Mouse (Mus musculus) liver (tissue): ENCODE data around the gene Fbxl7.

ENCODE experiments used
- DNase-seq: peaks from one replicate; pipeline ENCODE4 v3.0.0-alpha.2; 2020; ENCODE audit warnings: mixed read lengths

Gene Fbxl7

GRCm38 (mm10) chr15:26895251-26895711 lies at the start of gene Fbxl7:
Fbxl7 (minus strand) TSS chr15:26895580.
- peak; percentile 69 for DNase-seq

- no peak for DNase-seq
Measured at GRCm38 (mm10) chr15:26922026-26922425, 26.6 kb upstream of the Fbxl7 start.

DNA sequence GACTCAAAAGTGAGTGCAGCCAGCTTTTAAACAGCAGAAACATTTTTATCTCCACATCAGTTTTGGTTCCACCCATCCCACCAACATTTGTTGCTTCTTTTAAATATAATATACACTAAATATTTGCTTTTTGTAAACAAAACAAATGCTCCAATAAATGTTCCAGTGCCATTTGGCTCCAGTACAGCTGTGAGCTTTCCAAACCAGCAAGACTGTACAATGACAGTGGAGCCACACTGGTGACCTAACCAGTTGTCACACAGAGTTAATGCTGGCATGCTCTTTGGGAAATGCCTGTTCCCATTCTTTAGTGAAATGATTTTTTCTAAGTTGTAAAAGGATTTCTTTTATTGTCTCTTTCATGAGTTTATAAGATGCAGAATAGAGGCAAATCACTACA lies 18.0 kb upstream of the Fbxl7 start:
- DNase-seq: no peak

- no peak for DNase-seq
Measured at GRCm38 (mm10) chr15:26895761-26896160, 381 bp upstream of the Fbxl7 start.

DNA sequence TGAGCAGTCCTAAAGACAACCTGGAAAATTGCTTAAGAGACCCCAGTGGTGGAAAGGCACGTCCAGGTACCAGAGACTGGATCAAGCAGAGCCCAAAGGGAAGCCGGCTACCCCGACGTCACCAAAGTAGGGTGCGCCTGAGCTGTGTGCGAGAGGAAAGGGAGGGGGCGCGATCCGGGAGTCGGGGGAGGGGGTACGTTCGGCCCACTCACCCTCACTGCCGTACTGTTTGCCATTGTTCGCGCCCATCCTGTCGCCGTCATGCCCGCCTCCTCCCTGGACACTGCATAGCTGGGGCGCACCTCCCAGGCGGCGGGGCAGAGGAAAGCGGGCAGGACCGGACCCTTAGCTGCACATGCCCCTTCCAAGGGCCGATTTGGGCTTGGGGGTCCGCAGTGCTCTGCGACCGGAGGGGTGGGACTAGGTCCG lies 565 bp downstream of the Fbxl7 start:
- peak; percentile 9 for DNase-seq

DNA sequence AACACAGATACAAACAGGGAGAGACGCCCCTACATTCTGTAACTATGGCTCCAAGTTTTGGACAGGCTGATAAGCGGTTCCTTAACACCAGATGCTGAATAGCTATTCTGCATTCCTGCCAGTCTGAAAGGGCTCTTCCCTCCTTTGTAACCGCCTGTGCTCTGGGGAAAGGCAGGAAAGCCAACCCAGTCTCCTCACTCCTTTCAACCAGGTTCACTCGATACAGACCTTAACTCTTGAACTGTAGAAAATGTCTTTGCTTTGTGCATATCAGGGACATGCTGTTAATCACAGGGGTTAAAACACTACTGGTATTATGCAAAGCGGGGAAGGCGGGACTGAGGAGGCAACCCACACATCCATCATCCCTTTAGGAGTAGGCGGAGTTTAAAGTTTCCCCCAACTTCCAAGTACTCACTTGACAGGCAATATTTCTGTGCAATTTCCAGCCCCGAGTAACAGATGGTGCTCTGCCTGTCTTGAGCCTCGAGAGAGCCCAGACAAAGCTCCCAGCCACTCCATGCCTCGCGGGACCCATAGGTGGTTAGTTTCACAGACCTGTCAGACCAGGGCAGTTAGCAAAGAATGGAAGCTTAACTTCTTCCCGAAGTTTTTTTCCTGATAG lies 1.2 kb downstream of the Fbxl7 start:
- DNase-seq: peak; percentile 7

- DNase-seq: no peak
Measured at GRCm38 (mm10) chr15:26893136-26893535, 2.2 kb downstream of the Fbxl7 start.

DNA sequence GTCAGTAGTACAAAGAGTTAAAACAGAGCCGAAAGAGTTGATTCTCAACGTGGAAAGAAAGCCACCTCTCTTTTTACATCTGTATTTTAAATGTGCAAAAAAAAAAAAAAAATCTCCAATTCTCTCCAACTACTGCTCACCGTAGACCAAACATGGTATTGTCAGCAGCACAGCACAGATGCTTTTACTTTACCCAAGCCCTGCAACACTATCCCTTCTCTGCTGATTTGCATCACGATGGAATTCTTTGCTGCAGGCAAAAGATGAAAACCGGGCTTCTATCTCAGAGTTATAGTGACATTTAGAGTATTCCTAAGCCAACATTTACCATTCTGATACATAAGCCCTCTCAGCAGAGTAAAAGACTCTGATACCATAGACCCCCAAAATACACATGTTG lies 5.4 kb downstream of the Fbxl7 start:
- DNase-seq: no peak

DNA sequence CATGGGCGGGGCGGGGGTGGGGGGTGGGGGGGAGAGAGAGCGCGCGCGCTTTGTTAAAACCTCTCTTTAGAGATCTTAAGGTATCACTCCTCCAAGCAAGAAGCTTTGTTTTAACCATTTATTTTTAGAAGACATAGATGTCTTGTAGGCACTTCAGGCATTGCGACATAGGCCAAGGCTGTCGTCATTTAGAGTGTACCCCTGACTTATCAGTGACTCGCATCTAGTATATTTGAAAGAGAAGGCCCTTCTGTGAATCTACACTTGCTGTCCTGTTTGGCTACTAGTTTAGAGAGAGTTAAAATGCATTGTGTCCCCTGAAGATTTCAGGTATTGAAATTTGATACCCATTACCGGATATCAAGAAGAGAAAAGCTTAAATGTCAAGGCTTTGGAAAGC lies 7.2 kb downstream of the Fbxl7 start:
- no peak for DNase-seq

DNA sequence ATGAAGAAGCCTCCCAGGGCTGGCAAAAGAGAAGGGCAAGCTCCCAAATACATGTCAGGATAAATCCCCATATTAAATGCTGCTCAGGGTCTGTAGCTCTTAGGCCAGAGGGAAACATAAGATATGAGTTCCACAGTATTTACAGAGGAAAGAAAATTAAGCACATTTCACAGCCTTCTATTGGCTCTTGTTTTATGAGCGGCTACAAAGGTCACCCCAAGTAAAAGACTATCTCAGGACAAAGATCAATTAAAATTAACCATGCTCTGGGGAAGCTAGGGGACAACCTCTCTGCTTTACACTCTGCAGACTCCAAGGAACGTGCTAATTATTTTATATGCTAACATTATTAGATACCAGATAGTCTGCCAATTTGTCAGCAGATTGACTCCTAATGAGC lies 9.4 kb downstream of the Fbxl7 start:
- no peak for DNase-seq

GRCm38 (mm10) chr15:26880212-26880956 lies 15.0 kb downstream of the Fbxl7 start:
- DNase-seq: no peak

DNA sequence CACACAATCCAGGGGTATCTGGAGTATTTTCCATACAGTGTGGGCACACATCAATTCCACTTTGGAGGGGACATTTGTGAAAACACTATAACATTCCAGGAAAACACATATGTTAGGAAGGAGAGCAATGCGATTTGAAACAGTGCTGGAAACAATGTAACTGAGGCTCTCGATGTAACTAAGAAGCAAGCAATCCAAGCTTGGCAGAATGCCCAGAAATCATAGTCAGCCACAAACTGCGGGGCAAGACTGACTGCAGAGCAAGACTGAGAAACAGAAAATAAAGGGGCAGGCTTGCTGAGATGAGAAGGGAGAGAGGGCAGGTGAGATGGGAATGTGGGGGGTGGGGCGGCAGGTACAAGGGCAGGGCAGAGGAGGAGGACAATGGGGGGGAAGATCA lies 19.7 kb downstream of the Fbxl7 start:
- DNase-seq: peak; percentile 35

GRCm38 (mm10) chr15:26872234-26872633 lies 23.1 kb downstream of the Fbxl7 start:
- no peak for DNase-seq

- DNase-seq: no peak
Measured at GRCm38 (mm10) chr15:26869197-26869596, 26.2 kb downstream of the Fbxl7 start.

GRCm38 (mm10) chr15:26867521-26867920 lies 27.9 kb downstream of the Fbxl7 start:
- no peak for DNase-seq

DNA sequence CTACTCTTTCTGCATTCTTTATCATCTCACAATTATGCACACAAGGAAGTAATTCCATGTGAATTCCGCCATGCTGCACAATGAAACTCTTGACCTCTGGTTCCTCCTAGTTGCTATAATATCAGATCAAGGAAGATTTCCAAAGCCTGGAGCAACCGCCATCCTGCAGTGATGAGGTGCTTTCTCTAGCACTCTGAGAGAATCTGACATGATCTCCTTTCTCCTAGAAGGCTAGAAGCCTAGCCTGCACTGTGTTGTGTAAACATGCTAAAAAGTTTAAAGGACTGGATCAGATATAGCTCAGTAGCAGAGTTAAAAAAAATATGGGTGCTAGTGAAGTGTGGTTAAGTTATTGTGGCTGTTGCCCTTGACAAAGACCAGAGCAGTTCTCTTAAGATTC lies 33.2 kb downstream of the Fbxl7 start:
- no peak for DNase-seq

DNA sequence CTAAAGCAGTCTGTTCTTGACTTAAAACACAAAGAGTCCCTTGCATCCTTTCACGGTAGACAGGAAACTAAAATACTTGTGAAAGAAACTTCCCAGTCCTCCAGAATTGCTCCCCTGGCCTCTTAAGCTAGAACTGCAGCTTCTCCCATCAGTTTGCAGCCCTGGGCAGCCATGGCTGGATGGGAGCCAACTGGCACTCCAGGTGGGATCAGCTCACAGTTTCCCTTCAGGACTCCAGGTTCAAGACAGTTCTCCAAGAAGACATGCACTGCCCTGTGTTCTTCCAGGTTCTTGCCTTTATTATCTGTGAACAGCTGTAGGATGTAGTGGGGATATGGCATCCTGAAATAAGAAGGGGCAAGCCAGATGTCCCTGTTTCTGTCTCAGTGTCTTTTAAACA lies 45.8 kb downstream of the Fbxl7 start:
- DNase-seq: no peak

DNA sequence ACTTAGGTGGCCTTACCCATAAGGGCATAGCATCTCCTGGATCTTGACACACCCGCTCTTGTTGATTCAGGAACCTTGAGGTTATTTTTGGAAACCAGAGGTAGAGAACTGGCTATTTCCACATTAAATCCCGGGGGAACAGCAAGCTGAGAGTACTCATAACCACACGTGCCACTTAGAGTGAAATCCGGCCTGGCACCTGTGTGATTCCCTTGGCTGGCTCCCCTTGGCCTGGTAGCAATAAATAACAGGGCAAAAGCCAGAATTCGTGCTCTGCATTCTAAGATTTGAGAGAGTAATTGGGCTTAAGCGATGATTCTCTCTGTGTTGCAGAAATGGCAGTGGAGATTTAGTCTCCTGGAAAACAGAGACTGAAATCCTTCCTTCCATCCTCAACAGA lies 53.2 kb downstream of the Fbxl7 start:
- no peak for DNase-seq

GRCm38 (mm10) chr15:26838386-26838785 lies 57.0 kb downstream of the Fbxl7 start:
- no peak for DNase-seq

DNA sequence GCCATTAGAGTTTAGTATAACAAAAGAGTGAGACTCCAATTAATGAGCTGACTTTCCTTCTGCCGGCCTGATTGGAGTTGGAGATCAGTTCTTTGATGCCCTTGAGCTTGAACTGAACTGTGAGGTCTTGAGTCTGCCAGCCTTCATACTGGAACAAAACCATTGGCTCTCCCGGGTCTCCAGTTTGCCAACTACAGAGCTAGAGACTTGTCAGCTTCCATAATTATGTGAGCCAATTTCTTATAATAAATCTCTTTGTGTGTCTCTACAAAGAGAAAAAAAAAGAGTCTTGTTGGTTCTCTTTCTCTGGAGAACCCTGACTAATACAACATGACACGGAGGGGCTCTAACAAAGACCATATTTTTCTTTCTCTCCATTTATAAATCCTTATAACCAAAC lies 58.2 kb downstream of the Fbxl7 start:
- no peak for DNase-seq

DNA sequence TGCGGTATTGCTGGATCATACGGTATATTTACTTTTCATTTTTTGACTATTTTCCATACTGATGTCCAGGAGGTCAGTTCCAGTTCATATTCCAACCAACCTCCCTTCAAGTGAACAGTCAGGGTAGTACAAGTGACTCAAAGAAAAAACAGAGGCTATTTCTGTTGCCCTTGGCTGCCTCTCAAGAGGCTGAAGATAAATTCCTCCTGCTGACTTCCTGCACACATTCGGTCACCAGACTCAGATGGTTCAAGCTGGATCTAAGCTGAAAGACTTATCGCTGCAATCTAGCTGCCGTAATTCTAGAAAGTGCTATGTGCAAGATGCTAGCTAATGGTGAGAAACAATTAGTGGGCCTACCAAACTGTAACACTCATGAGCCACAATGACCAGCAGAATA lies 61.0 kb downstream of the Fbxl7 start:
- no peak for DNase-seq

DNA sequence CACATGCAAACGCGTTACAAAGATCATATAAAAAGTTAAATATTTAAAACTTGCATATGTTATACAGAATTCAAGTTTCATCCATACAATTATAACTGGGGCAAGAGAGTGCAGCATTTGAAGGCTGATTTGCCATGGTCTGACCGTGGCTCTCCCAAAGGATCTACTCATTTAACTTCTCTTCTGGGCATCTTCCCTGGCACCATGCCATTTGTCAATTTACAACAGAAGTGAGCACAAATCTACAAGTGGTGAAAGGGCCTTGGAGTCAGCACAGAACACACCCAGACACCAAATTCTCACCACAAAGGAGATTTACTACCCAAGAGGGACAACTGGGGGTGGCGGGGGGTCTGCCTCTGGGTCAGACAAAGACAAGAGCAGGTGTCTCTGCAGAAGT lies 64.2 kb downstream of the Fbxl7 start:
- DNase-seq: no peak

GRCm38 (mm10) chr15:26816931-26817330 lies 78.4 kb downstream of the Fbxl7 start:
- no peak for DNase-seq

DNA sequence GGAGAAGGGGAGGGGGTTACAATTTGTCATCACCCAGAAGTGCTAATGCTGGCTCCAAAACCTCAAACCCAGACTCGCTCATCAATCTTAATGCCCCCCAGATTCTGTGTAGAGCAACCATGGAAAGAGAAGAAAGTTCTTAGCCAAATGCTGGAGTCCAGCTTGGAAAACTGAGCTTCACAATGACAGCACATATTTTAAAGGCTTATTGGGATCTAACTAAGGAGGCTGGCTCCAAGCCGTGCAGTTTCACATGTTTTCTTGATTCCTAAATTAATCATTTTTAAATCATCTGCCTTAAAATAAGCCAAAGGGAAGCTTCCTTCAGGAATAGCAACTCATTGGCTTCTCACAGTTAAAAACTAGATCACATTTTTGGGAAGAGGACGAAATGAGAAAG lies 82.5 kb downstream of the Fbxl7 start:
- DNase-seq: no peak

DNA sequence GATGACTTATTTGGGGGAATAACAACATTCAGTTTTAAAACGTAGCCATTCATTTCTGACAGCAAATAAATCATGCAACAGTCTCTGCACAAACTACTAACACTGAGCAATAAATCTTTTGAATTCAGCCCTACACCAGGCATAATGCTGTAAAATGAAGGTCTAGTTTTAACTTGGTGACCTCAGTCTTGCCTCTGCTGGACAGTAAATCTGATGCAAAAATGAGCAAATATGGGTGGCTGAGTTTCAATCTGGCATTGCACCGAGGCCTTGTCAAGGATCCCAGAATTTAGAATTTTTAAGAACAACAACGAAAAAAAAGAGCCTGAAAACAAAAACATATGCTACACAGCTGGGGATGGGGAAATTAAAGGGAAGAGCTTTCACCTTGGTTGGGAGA lies 85.8 kb downstream of the Fbxl7 start:
- no peak for DNase-seq
